Mouse (Mus musculus): ENCODE measurements around the gene Dnajc19.
"Not testable (repeated sequence)": the region's sequence is repeated elsewhere in the genome, so short reads cannot be mapped to it uniquely, and the experiment has no call there.

Dnajc19 gene

GRCm38 (mm10) chr3:34106421-34106820 is 25.3 kb upstream of the Dnajc19 start:
- Histone ChIP-seq H3K36me3 (ENCODE audit: insufficient read depth, low read length) (no peaks in the 10 kb centered on the region), H3K4me3 (replicated peaks; ENCODE audit: low read length) (no peak overlapping the region), H3K9me3 (ENCODE audit: low read length) (no peaks in the 10 kb centered on the region), H3K4me1 (replicated peaks; ENCODE audit: low read depth, low read length) (peaks cover 6% of the 10 kb centered on the region), H3K27me3 (ENCODE audit: insufficient read depth, low read length) (no peaks in the 10 kb centered on the region)
- no peak for TF ChIP-seq POU5F1 (IDR thresholded peaks at IDR 0.05; ENCODE audit: borderline replicate concordance, low read length)
- no peak for TF ChIP-seq NANOG (IDR thresholded peaks at IDR 0.05; ENCODE audit: borderline replicate concordance, low read length)
- no peak for TF ChIP-seq CTCF (conservative IDR thresholded peaks at IDR 0.05; ENCODE audit: low read length)

- peaks cover 6% of the 10 kb centered on the region for H3K4me1 ChIP-seq (replicated peaks; ENCODE audit: low read depth, low read length)
- no peaks in the 10 kb centered on the region for H3K36me3 ChIP-seq (ENCODE audit: insufficient read depth, low read length)
- no peaks in the 10 kb centered on the region for H3K9me3 ChIP-seq (ENCODE audit: low read length)
- H3K4me3 ChIP-seq (replicated peaks; ENCODE audit: low read length): no peak overlapping the region
- H3K27me3 ChIP-seq (ENCODE audit: insufficient read depth, low read length): no peaks in the 10 kb centered on the region
- TF ChIP-seq NANOG (IDR thresholded peaks at IDR 0.05; ENCODE audit: borderline replicate concordance, low read length): no peak
- no peak for TF ChIP-seq POU5F1 (IDR thresholded peaks at IDR 0.05; ENCODE audit: borderline replicate concordance, low read length)
- TF ChIP-seq CTCF (conservative IDR thresholded peaks at IDR 0.05; ENCODE audit: low read length): no peak
Measured at GRCm38 (mm10) chr3:34103902-34104672, 23.0 kb upstream of the Dnajc19 start.

GRCm38 (mm10) chr3:34102891-34103290 is 21.8 kb upstream of the Dnajc19 start:
- Histone ChIP-seq H3K27me3 (ENCODE audit: insufficient read depth, low read length) (no peaks in the 10 kb centered on the region), H3K9me3 (ENCODE audit: low read length) (no peaks in the 10 kb centered on the region), H3K4me1 (replicated peaks; ENCODE audit: low read depth, low read length) (peaks cover 6% of the 10 kb centered on the region), H3K36me3 (ENCODE audit: insufficient read depth, low read length) (no peaks in the 10 kb centered on the region), H3K4me3 (replicated peaks; ENCODE audit: low read length) (no peak overlapping the region)
- TF ChIP-seq NANOG (IDR thresholded peaks at IDR 0.05; ENCODE audit: borderline replicate concordance, low read length) (peak; percentile 60; the same call in 1 of the 2 replicates), CTCF (conservative IDR thresholded peaks at IDR 0.05; ENCODE audit: low read length) (no peak)

GRCm38 (mm10) chr3:34083655-34084054 is 2.5 kb upstream of the Dnajc19 start:
- H3K36me3 ChIP-seq (ENCODE audit: insufficient read depth, low read length): peaks cover 13% of the 10 kb centered on the region
- H3K9me3 ChIP-seq (ENCODE audit: low read length): no peaks in the 10 kb centered on the region
- peaks cover 17% of the 10 kb centered on the region for H3K4me1 ChIP-seq (replicated peaks; ENCODE audit: low read depth, low read length)
- no peak overlapping the region for H3K4me3 ChIP-seq (replicated peaks; ENCODE audit: low read length)
- TF ChIP-seq POU5F1 (IDR thresholded peaks at IDR 0.05; ENCODE audit: borderline replicate concordance, low read length): no peak
- no peak for TF ChIP-seq NANOG (IDR thresholded peaks at IDR 0.05; ENCODE audit: borderline replicate concordance, low read length)
- TF ChIP-seq CTCF (conservative IDR thresholded peaks at IDR 0.05; ENCODE audit: low read length): no peak
- H3K27me3 ChIP-seq (ENCODE audit: insufficient read depth, low read length): no peaks in the 10 kb centered on the region

GRCm38 (mm10) chr3:34081929-34082328 is 808 bp upstream of the Dnajc19 start:
- H3K36me3 ChIP-seq (ENCODE audit: insufficient read depth, low read length): peaks cover 30% of the 10 kb centered on the region
- H3K4me1 ChIP-seq (replicated peaks; ENCODE audit: low read depth, low read length): peaks cover 17% of the 10 kb centered on the region
- peak overlapping the region; percentile 90 for H3K4me3 ChIP-seq (replicated peaks; ENCODE audit: low read length)
- no peaks in the 10 kb centered on the region for H3K27me3 ChIP-seq (ENCODE audit: insufficient read depth, low read length)
- H3K9me3 ChIP-seq (ENCODE audit: low read length): no peaks in the 10 kb centered on the region
- TF ChIP-seq POU5F1 (IDR thresholded peaks at IDR 0.05; ENCODE audit: borderline replicate concordance, low read length): no peak
- no peak for TF ChIP-seq NANOG (IDR thresholded peaks at IDR 0.05; ENCODE audit: borderline replicate concordance, low read length)
- TF ChIP-seq CTCF (conservative IDR thresholded peaks at IDR 0.05; ENCODE audit: low read length): no peak

- Histone ChIP-seq H3K9me3 (ENCODE audit: low read length) (no peaks in the 10 kb centered on the region), H3K4me3 (replicated peaks; ENCODE audit: low read length) (no peak overlapping the region), H3K27me3 (ENCODE audit: insufficient read depth, low read length) (no peaks in the 10 kb centered on the region), H3K4me1 (replicated peaks; ENCODE audit: low read depth, low read length) (peaks cover 18% of the 10 kb centered on the region), H3K36me3 (ENCODE audit: insufficient read depth, low read length) (peaks cover 86% of the 10 kb centered on the region)
- TF ChIP-seq NANOG (IDR thresholded peaks at IDR 0.05; ENCODE audit: borderline replicate concordance, low read length) (no peak), CTCF (conservative IDR thresholded peaks at IDR 0.05; ENCODE audit: low read length) (no peak), POU5F1 (IDR thresholded peaks at IDR 0.05; ENCODE audit: borderline replicate concordance, low read length) (no peak)
Measured at GRCm38 (mm10) chr3:34076058-34076759, 4.9 kb downstream of the Dnajc19 start.

- Histone ChIP-seq H3K4me3 (replicated peaks; ENCODE audit: low read length) (no peak overlapping the region), H3K36me3 (ENCODE audit: insufficient read depth, low read length) (peaks cover 99% of the 10 kb centered on the region), H3K27me3 (ENCODE audit: insufficient read depth, low read length) (no peaks in the 10 kb centered on the region), H3K4me1 (replicated peaks; ENCODE audit: low read depth, low read length) (peaks cover 8% of the 10 kb centered on the region; the same call in 1 of the 2 replicates), H3K9me3 (ENCODE audit: low read length) (no peaks in the 10 kb centered on the region)
- no peak for TF ChIP-seq POU5F1 (IDR thresholded peaks at IDR 0.05; ENCODE audit: borderline replicate concordance, low read length)
- TF ChIP-seq NANOG (IDR thresholded peaks at IDR 0.05; ENCODE audit: borderline replicate concordance, low read length): no peak
- TF ChIP-seq CTCF (conservative IDR thresholded peaks at IDR 0.05; ENCODE audit: low read length): no peak
Measured at GRCm38 (mm10) chr3:34072726-34073125, 8.4 kb downstream of the Dnajc19 start.

- not testable (repeated sequence) for H3K4me1 ChIP-seq (replicated peaks; ENCODE audit: low read depth, low read length); H3K27me3 ChIP-seq (ENCODE audit: insufficient read depth, low read length); H3K4me3 ChIP-seq (replicated peaks; ENCODE audit: low read length); H3K9me3 ChIP-seq (ENCODE audit: low read length)
- H3K36me3 ChIP-seq (ENCODE audit: insufficient read depth, low read length): peaks cover 98% of the 10 kb centered on the region
Measured at GRCm38 (mm10) chr3:34068943-34069342, 12.2 kb downstream of the Dnajc19 start.

Measured in E14TG2a.4 (cell line).